Mouse (Mus musculus) heart, postnatal 25 days (tissue): ENCODE measurements around the gene Vwa8. TPM values are rescaled to one million over a fixed set of nuclear protein-coding genes. Genes with fewer than 3 reads are reported as not detected.

Experiments
- DNase-seq: peaks from one replicate; pipeline ENCODE4 v3.0.0; 2022; ENCODE audit warnings: low spot score
- intact Hi-C: fragments of 180-260 bp; cut with DNase I; formaldehyde crosslinking; loops from one replicate; pipeline ENCODE4 v1.15.1; 2025
- total RNA-seq, 2 experiments: library from RNA; stranded (reverse); gene quantifications; 2 replicates each; pipeline ENCODE4 v1.2.3; 2021

Gene Vwa8
- total RNA-seq, 2 experiments from 2014 or later, result 140 to 147 TPM

DNA sequence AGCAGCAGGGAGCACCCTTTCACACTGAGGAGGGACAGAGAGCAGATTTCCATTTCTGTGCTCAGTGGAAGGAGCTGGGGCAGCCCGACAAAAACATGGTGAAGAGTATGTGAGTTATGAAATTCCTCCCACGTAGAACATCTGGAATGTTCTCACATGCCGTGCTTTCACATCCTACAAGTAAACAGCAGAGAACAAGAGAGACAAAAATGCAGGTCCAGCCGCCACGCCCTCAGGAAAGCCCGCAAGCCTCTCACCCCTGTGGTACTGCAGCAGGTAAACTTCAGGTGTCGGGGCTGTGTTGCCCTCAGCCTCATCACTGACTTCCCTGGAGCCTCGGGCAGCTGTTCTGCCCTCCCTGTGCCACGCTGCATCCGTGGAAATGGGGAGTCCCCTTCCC lies 311.6 kb downstream of the Vwa8 start:
- DNase-seq, result no peak
- intact Hi-C loops, result loop anchor here (5.0 kb wide), 1 partner anchor 38 kb away; no protein-coding TSS in a partner anchor

DNA sequence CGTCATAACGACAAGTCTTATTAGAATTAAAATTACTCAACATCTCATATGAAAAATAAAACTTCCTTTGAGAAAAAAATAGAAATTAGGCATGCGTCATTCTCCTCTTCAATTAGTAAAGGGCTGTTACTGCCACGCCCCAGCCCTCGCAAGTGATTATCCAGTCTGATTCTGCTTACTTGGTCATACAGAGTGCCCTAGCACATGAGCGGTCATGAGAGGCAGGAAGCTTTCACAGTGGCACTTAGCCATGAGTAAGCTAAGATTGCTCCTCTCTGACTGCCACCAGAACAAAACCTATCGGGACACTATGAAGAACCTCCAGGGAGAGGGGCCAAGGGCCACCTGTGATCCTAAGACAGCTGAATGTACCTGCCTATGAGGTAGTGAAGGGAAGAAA lies 312.1 kb downstream of the Vwa8 start:
- no peak for DNase-seq
- intact Hi-C loops, result loop anchor here (5.0 kb wide), 1 partner anchor 39 kb away; no protein-coding TSS in a partner anchor

DNA sequence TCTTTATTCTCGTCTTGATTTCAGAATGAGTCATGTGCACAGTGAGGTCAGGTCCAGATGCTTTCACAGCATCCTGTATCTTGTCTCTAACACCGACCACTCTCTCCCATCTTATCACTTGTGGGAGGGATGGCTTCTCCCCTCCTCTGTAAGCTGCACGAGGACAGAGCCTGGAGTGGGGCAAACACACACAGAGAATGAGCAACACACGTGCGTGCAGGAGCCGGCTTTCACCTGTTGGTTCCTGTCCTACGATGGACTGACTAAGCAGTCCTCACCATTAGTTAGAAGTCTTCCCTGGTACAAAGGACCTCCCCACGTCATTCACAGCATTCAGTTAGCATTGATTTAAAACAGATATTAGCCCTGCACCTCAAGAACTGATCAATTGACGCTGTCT lies 312.9 kb downstream of the Vwa8 start:
- no peak for DNase-seq
- intact Hi-C loops, result loop anchor here (5.0 kb wide), 1 partner anchor 39 kb away; no protein-coding TSS in a partner anchor

DNA sequence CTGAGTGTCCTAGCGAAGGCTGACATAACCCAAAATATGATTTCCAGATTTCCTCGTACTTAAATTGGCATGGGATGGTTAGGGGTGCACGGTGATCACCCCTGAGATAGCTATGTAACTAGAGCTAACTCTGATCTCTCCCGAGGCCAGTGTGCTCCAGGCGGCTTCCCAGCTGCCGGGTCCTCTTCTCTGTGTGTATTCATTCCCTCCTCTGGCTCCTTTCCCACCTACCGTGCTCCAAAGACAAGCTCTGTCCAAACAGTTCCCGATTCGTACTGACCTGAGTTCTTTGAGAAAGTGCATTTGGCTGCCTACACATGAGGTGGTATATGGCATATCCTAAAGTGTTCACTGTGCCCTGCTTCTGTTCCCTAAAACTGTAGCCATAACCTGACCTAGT lies 313.8 kb downstream of the Vwa8 start:
- intact Hi-C loops, result loop anchor here (5.0 kb wide), 1 partner anchor 40 kb away; no protein-coding TSS in a partner anchor
- no peak for DNase-seq

DNA sequence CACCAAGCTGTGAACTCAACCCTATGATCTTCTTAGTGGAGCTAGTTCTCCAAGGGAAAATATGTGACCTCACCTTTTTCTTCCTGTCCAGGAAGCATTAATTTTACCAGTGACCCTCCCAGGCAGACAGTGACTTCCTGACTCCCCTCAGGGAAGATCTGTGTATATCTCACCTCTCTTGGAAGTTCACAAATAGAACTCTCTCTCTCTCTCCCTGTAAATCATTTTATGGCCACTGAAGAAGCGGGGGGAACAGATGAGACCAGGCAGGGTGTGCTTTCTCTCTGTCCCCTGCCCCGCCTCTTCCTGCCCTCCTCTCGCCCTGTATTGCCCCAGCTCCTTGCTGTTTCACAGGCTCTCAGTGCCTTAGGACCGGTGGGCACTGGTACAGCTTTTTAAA lies 315.5 kb downstream of the Vwa8 start:
- no peak for DNase-seq
- intact Hi-C loops, result loop anchor here (5.0 kb wide), 1 partner anchor 42 kb away; no protein-coding TSS in a partner anchor

DNA sequence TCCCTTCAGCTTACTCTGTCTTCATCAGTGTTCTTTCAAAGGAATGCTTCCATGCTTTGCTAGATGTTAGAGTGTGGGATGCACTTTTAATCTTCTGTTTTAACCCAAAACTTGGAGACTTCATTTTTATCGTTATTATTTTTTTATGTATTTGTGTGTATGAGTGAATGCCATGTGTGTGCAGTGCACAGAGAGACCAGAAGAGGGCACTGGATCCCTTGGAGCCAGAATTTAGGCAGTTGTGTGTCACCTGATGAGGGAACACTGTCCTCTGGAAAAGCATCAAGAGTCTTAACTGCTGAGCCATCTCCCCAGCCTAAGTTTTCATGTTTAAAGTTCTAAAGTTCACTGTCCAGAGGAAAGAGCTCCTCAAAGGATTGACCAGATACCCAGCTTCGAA lies 316.1 kb downstream of the Vwa8 start:
- intact Hi-C loops, result loop anchor here (5.0 kb wide), 1 partner anchor 43 kb away; no protein-coding TSS in a partner anchor

DNA sequence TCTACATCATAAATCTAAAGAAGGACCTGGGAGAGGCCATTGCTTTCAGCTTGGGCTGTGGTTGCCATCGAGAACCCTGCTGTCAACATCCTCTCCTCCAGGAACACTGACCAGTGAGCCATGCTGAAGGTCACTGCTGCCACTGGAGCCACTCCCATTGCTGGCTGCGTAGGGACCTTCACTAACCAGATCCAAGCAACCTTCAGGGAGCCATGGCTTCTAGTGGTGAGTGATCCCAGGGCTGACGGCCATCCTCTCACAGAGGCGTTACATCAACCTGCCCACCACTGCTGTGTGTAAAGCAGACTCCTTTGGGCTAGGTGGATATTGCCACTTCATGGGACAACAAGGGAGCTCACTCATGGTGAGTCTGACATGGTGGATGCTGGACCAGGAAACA lies 325.7 kb downstream of the Vwa8 start:
- no peak for DNase-seq
- intact Hi-C loops, result no loop called here

More for the DNA sequence above, 316.1 kb downstream of the Vwa8 start:
- DNase-seq, result no peak

DNA sequence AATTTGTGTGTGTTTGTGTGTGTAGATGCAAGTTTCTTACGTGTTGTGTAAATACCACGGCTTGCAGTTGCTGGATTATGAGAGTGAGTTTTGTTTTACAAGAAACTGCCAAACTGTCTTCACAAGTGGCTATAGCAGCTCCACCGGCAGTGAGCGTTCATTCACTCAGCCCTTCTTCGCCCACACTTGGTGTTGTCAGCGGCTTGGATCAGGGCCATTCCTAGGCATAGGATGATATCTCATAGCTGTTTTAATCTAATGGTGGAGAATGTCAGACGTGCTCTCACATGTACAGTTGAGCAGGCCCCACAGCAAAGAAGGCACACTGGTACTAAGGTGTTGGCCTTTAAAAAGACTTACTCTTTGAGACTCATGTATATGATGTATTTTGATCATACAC lies 328.9 kb downstream of the Vwa8 start:
- no peak for DNase-seq
- intact Hi-C loops, result loop anchor here (2.0 kb wide), 1 partner anchor 53 kb away; no protein-coding TSS in a partner anchor

DNA sequence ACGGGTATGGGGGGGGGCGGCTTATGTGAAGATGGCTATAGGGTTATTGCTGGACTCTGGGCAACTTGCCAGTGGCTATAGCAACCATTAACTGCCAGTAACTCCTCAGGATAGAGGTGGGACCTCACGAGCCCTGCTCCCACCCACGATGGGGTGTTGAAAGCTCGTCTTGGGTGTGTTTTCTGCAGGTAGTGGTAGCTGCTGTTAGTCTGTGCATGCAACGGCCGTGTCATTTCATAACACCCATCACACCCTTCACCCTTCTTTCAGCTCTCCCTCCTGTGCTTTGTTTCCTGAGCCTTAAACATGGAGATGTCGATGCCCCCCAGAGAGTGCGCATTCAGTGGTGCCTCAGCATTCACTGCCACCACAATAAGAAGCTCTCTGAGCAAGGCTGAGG lies 329.4 kb downstream of the Vwa8 start:
- no peak for DNase-seq
- intact Hi-C loops, result loop anchor here (2.0 kb wide), 1 partner anchor 53 kb away; no protein-coding TSS in a partner anchor

DNA sequence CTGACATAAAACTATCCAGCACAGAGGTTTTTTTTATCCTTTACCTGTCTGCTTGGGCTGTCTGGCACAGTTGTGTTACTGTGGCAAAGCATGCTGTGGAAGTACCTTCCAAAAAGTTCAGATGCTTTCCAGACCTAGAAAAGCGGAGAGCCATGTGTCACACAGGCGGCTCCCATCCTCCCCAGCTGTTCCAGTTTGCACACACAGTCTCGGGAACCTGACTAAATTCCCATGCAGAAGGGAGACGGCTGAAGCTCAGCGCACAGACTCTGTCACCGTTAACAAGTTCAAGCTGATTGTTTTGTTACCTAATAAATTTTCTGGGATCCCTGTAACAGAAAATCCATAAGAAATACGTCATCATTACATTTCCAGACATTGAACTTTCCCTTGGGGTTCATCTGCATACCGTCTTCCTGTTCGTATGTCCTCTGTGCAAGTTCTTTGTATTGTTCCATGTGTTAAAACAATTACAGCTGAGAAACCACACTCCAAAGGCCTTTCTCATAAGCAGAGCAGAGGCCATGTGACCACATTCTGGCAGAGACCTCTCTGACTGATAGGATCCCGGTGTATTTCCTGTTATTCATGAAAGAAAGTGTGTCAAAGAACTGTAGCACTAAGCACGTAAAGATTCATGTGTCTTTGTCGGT lies 331.4 kb downstream of the Vwa8 start:
- intact Hi-C loops, result loop anchor here (1.0 to 5.0 kb wide), 4 partner anchors 23 to 142 kb away; no protein-coding TSS in a partner anchor
- DNase-seq, result peak; percentile 34

DNA sequence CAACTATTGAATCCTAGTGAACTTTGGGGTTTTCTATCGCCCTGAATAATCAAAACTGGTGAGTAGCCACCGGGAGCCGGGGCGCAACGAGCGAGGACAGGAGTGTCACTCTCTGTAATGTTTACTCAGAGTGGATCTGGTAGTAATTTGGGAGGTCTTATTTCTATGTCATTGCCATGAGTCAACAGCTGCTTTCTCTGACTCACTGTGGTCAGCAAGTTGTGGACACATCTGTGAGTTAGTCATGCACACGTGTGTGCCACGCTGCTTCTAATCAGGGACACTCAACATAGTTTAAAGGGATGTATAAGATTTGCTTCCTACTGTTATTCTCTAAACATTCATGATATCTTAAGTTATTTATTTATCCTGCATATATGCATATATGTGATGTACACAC lies 332.9 kb downstream of the Vwa8 start:
- DNase-seq, result no peak
- intact Hi-C loops, result loop anchor here (2.0 to 5.0 kb wide), 3 partner anchors 46 to 141 kb away; no protein-coding TSS in a partner anchor

DNA sequence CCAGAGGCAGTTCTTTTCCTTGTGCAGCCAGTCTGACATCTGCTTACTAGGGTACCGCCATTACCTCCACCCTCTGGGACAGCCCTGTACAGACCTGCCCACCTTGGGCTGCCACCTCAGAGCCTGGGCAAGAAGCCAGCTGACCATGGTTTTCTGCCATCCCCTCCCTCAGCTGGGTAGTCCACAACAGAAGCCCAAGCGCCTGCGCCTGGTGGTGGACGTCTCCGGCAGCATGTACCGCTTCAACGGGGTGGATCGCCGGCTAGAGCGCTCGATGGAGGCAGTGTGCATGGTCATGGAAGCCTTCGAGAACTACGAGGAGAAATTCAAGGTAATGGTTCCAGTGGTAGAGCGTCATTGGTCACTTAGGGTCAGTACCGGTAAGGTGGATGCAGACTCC lies 333.9 kb downstream of the Vwa8 start:
- intact Hi-C loops, result loop anchor here (5.0 kb wide), 2 partner anchors 44 to 140 kb away; no protein-coding TSS in a partner anchor
- DNase-seq, result no peak

DNA sequence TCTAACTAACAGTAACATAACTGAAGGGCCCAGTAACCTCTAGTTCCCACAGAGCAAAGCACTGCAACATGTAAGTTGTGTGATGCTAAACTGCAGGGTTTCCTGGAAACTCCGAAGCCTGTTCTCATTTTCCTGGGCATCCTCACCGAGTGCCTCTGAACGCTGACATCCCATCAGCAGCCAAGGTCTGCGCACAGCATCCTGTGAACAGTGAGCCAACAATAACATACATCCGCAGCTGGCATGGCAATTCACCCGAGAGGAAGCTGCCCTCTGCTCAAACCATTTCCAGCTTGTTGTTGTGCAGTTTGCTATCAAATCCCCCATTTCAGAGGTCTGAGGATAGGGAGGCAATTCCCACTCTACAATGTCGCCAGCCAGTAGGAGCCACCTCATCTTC lies 334.4 kb downstream of the Vwa8 start:
- intact Hi-C loops, result loop anchor here (5.0 kb wide), 2 partner anchors 44 to 139 kb away; no protein-coding TSS in a partner anchor
- DNase-seq, result no peak

DNA sequence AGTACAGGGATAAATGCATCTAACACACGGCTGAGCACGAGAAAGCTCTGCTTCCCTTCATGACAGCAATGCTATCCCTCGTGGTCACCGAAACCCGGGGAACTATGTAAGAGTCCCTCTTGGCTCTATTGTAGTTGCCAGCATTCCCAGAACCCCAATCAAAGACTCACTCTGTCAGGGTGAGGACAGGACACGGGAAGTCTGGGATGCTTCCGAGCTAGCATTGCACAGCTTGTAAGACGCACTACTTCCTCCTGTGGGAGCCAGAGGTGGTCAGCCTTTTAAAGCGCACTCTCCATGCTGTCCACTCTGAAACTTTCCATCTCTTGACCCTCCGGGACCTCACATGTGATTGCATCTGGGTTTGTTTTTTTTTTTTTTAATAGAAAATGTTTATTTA lies 335.2 kb downstream of the Vwa8 start:
- no peak for DNase-seq
- intact Hi-C loops, result loop anchor here (5.0 kb wide), 2 partner anchors 43 to 138 kb away; no protein-coding TSS in a partner anchor

DNA sequence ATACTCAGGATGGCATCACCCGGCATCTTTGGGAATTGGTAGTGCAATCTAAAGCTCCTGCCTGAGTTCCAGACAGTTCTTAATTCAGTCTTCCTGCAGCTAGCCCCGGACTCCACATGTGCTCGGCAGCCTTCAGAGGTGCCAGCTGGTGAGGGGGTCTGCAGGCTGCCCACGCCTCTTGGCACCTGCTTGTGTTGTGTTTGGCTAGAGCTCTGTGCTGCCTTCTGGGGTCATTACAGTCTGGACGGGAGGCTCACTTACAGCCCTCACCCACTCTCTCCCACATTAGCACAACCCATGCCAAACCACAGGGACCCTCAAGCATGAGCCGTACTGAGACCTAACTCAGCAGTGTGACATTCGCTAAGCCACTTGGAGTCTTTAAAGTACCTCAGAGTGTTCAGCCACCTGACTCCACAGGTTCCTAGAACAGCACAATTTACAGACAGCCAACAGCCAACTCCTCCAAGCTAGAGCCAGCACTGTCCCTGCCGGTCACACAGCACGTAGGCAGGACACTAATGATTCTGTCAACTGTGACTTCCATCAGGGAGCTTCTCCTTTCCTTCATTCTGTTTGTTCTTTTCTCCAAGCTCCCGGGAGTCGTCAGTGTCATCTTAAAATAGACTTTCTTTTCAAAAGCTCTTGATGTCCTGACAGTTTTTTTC lies 336.3 kb downstream of the Vwa8 start:
- intact Hi-C loops, result loop anchor here (5.0 kb wide), 1 partner anchor 77 kb away; no protein-coding TSS in a partner anchor
- no peak for DNase-seq

DNA sequence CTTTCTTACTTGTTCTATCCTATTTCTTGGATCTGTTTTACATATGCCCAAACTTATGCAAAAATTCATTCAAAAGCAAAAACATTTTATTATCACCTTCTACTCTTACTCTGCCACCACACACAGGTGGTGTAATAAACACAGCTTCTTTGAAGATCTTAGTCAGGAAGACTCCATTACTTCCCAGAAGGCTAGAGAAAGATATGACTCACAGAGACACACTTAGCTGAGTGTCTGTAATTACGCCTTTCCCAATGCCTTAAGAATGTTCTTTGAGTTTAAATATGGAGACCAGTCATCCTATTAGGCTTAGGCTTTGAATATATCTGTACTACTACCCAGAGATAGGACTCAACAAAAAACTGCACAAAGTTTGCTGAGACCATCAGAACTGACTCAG lies 338.1 kb downstream of the Vwa8 start:
- no peak for DNase-seq
- intact Hi-C loops, result loop anchor here (5.0 kb wide), 1 partner anchor 75 kb away; no protein-coding TSS in a partner anchor

DNA sequence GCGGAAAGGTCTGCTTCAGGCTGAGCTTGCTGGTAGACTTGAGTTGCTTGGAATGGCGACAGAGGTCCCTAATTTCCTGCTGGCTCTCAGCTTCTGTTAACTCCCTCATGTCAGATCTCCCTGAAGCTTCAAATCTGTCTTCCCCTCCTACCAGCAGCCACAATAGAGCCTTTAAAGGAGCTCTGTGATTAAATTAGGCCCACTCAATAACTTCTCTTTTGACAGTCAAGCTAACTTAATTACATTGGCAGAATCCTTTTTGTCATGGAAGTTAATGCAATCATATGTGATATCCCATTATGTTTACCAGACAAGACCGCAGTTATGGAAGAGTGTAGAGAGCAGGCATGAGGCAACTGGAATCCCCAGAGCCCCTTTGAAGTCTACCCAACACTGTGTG lies 347.9 kb downstream of the Vwa8 start:
- DNase-seq, result no peak
- intact Hi-C loops, result no loop called here

DNA sequence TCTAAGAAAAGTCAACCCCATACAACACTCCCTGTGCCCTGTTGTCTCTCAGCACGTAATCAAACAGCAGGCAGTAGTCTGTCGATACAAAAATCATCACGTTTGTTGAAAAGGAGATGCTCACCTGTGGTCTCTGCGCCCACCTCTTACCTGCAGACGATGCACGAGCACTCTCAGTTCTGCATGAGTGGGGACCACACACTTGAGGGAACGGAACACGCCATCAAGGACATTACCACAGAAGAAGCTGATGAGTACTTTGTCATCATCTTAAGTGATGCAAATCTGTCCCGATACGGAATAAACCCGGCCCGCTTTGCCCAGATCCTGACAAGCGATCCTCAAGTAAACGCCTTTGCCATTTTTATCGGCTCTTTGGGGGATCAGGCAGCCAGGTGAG lies 349.2 kb downstream of the Vwa8 start:
- intact Hi-C loops, result no loop called here

DNA sequence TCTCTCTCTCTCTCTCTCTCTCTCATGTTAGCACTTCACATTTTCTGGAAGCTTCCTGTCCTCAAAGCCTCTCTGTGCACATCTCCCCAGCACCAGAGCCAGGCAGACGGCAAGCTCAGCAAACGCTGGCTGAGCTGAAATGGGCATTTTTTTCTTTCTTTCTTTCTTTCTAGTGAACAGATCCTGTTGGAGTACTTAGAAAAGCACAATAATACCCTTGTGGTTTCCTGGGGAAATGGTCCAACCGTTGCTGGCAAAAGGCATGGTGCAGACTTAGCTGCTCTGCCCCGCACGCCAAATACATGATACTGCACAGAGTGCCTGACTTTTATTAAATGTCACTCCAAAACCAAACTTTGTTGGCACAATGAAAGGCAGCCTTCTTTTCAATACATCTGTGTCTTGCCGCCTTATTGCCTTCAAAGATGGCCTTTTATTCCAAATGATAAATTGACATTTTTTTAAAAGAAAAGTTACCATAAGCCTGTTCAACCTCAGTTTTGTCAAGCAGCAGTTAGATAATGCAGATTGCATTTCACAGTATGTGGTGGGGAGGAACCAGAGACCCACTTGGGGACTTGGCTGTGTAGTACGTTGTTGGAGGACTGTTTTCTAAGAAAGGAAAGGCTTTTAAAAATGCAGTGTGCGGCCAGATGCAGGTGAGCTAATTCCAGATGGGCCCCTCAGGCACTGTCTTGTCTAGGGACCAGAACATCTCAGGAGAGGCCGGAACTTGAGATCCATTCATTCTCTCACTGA lies 351.5 kb downstream of the Vwa8 start:
- intact Hi-C loops, result no loop called here

More for the DNA sequence above, 349.2 kb downstream of the Vwa8 start:
- no peak for DNase-seq

DNA sequence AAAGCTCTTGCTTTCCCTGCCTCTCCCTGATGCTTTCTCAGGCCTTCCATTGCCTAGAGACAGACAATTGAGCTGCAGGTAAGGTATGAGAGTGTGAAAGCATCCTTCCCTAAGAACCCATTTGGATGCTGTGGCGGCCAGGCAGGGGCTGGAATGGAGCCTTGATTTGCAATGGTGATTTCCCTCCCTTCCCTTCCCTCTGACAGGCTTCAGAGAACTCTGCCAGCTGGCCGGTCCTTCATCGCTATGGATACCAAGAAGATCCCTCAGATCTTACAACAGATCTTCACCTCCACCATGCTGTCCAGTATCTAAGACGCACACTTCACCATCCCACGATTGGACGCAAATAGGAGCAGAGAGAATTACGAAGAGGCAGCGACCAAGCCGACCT lies 352.0 kb downstream of the Vwa8 start:
- DNase-seq, result no peak
- intact Hi-C loops, result no loop called here

More for the DNA sequence above, 351.5 kb downstream of the Vwa8 start:
- no peak for DNase-seq
